Mouse (Mus musculus): ENCODE measurements around the gene Lrrc63. TPM values are rescaled to one million over a fixed set of nuclear protein-coding genes. Genes with fewer than 3 reads are reported as not detected.

The Lrrc63 gene
- polyA plus RNA-seq (2012): not detected in 2 replicates

GRCm38 (mm10) chr14:75130501-75131318, at the start of gene Lrrc63, which contains the start of gene Lcp1:
Gene Lrrc63, minus strand, starts transcription at chr14:75130881.
Gene Lcp1, plus strand, starts transcription at chr14:75131101.

Other genes starting within 250 kb of the Lrrc63 start
- gene Lrch1, start 183.0 kb downstream of the Lrrc63 start, polyA plus RNA-seq (2012): 8.8 and 11.0 TPM in 2 replicates
- gene Rubcnl, start 114.9 kb downstream of the Lrrc63 start, polyA plus RNA-seq (2012): 0.08 and 0.17 TPM in 2 replicates
- gene Lcp1, start 220 bp upstream of the Lrrc63 start, polyA plus RNA-seq (2012): 43.1 and 43.2 TPM in 2 replicates
- gene Cpb2, start 111.4 kb upstream of the Lrrc63 start, polyA plus RNA-seq (2012): not detected in 2 replicates
- gene Zc3h13, start 153.5 kb upstream of the Lrrc63 start, polyA plus RNA-seq (2012): 16.2 and 32.1 TPM in 2 replicates